Mouse (Mus musculus): Measurements from ENCODE around the gene Dnajc24. TPM values are rescaled to one million over a fixed set of nuclear protein-coding genes. Genes with fewer than 3 reads are reported as not detected.

Gene Dnajc24
- 54.3 and 54.6 TPM in 2 replicates for polyA plus RNA-seq (2016; fragmentation: Nextera tagmentation; extraction: Ambion mirVana)

GRCm38 (mm10) chr2:106002835-106003739, at the start of gene Dnajc24:
TSS of gene Dnajc24 (minus strand) at chr2:106003549.
- no peaks in the 10 kb centered on the region for H3K27me3 ChIP-seq (ENCODE audit: low read depth, poor library complexity, severe bottlenecking)
- peak; percentile 93 for DNase-seq (ENCODE audit: low spot score)
- H3K27ac ChIP-seq (replicated peaks): peak within 1 kb of the TSS; percentile 90
- peaks cover 8% of the 10 kb centered on the region for H3K36me3 ChIP-seq
- H3K4me3 ChIP-seq: peak within 1 kb of the TSS; percentile 87
- WGBS: 2% methylated on average over 44 of the region's 44 CpGs
- no peaks in the 10 kb centered on the region for H3K9me3 ChIP-seq (replicated peaks)
- H3K4me1 ChIP-seq: peaks cover 15% of the 10 kb centered on the region

- DNase-seq (ENCODE audit: low spot score): no peak
- H3K4me1 ChIP-seq: peaks cover 17% of the 10 kb centered on the region
- no peak overlapping the region for H3K27ac ChIP-seq (replicated peaks)
- H3K9me3 ChIP-seq (replicated peaks): no peaks in the 10 kb centered on the region
- 89% methylated on average over 4 of the region's 4 CpGs for WGBS
- H3K36me3 ChIP-seq: no peaks in the 10 kb centered on the region
- no peaks in the 10 kb centered on the region for H3K27me3 ChIP-seq (ENCODE audit: low read depth, poor library complexity, severe bottlenecking)
- H3K4me3 ChIP-seq: no peak overlapping the region
Observed at GRCm38 (mm10) chr2:106046686-106047085, 43.3 kb upstream of the Dnajc24 start.

- DNase-seq (ENCODE audit: low spot score): peak; percentile 17
- Histone ChIP-seq H3K27ac (replicated peaks) (no peak overlapping the region), H3K36me3 (no peaks in the 10 kb centered on the region), H3K4me3 (no peak overlapping the region), H3K9me3 (replicated peaks) (no peaks in the 10 kb centered on the region), H3K4me1 (peaks cover 20% of the 10 kb centered on the region), H3K27me3 (ENCODE audit: low read depth, poor library complexity, severe bottlenecking) (no peaks in the 10 kb centered on the region)
- WGBS: 59% methylated on average over 7 of the region's 7 CpGs
Observed at GRCm38 (mm10) chr2:106042495-106042894, 39.1 kb upstream of the Dnajc24 start.

- no peak overlapping the region for H3K4me3 ChIP-seq
- 86% methylated on average over 5 of the region's 5 CpGs for WGBS
- no peaks in the 10 kb centered on the region for H3K27me3 ChIP-seq (ENCODE audit: low read depth, poor library complexity, severe bottlenecking)
- H3K36me3 ChIP-seq: no peaks in the 10 kb centered on the region
- DNase-seq (ENCODE audit: low spot score): no peak
- H3K4me1 ChIP-seq: peaks cover 20% of the 10 kb centered on the region
- no peaks in the 10 kb centered on the region for H3K9me3 ChIP-seq (replicated peaks)
- no peak overlapping the region for H3K27ac ChIP-seq (replicated peaks)
Observed at GRCm38 (mm10) chr2:106041961-106042360, 38.6 kb upstream of the Dnajc24 start.

DNA sequence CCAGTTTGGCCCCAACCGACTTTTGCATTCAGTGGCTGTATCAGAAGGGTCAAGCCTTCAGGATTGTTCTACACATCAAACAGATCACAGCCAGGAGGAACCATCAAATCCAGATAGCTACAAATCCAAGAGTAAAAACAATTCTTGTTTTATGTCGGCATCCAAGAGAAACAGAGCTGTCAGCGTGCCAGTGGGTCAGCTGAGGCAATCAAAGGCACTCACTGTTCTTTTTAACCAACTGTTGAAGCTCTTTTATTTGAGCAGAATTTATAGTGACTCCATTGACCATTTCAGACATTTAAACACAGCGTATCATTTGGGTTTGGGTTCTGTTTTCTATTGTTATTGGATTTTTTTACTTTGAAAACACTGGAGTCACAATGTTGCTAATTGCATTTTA, 34.9 kb upstream of the Dnajc24 start:
- Histone ChIP-seq H3K9me3 (replicated peaks) (no peaks in the 10 kb centered on the region), H3K4me1 (peaks cover 17% of the 10 kb centered on the region), H3K36me3 (no peaks in the 10 kb centered on the region), H3K4me3 (no peak overlapping the region), H3K27ac (replicated peaks) (no peak overlapping the region), H3K27me3 (ENCODE audit: low read depth, poor library complexity, severe bottlenecking) (no peaks in the 10 kb centered on the region)
- 73% methylated on average over 4 of the region's 4 CpGs for WGBS
- DNase-seq (ENCODE audit: low spot score): no peak

GRCm38 (mm10) chr2:106024895-106025294, 21.5 kb upstream of the Dnajc24 start:
- no peaks in the 10 kb centered on the region for H3K9me3 ChIP-seq (replicated peaks)
- no peaks in the 10 kb centered on the region for H3K4me1 ChIP-seq
- WGBS: 82% methylated on average over 3 of the region's 3 CpGs
- no peaks in the 10 kb centered on the region for H3K27me3 ChIP-seq (ENCODE audit: low read depth, poor library complexity, severe bottlenecking)
- no peak overlapping the region for H3K27ac ChIP-seq (replicated peaks)
- no peak overlapping the region for H3K4me3 ChIP-seq
- H3K36me3 ChIP-seq: no peaks in the 10 kb centered on the region
- no peak for DNase-seq (ENCODE audit: low spot score)

- no peaks in the 10 kb centered on the region for H3K27me3 ChIP-seq (ENCODE audit: low read depth, poor library complexity, severe bottlenecking)
- 78% methylated on average over 2 of the region's 2 CpGs for WGBS
- no peaks in the 10 kb centered on the region for H3K36me3 ChIP-seq
- DNase-seq (ENCODE audit: low spot score): no peak
- no peaks in the 10 kb centered on the region for H3K9me3 ChIP-seq (replicated peaks)
- no peak overlapping the region for H3K27ac ChIP-seq (replicated peaks)
- H3K4me3 ChIP-seq: no peak overlapping the region
- peaks cover 6% of the 10 kb centered on the region for H3K4me1 ChIP-seq
Observed at GRCm38 (mm10) chr2:106008415-106008814, 5.1 kb upstream of the Dnajc24 start.

DNA sequence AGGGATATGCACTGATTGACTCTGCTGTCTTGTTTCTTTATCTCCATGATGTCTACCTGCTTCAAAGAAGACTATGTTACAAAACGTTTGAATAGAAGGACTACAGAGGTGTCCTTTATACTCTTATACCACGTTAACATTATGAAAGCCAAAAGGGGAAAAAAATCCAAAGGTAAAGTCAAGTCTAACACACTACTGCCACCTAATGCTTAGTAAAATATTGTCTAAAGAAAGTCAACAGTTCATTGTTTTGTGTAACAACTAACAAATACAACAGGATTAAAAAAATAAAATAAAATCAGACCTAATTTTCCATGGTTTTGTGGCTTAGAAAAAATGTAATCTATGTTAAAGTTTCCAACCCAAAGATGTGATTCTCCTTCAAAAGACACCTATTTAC, 15.3 kb downstream of the Dnajc24 start:
- Histone ChIP-seq H3K4me1 (peaks cover 17% of the 10 kb centered on the region), H3K4me3 (no peak overlapping the region), H3K27me3 (ENCODE audit: low read depth, poor library complexity, severe bottlenecking) (no peaks in the 10 kb centered on the region), H3K9me3 (replicated peaks) (0 out of 2 replicates have a peak, but pooled peaks cover 4% of the 10 kb centered on the region), H3K36me3 (peaks cover 7% of the 10 kb centered on the region; the same call in 1 of the 2 replicates), H3K27ac (replicated peaks) (no peak overlapping the region)
- 35% methylated on average over 2 of the region's 2 CpGs for WGBS
- DNase-seq (ENCODE audit: low spot score): no peak

DNA sequence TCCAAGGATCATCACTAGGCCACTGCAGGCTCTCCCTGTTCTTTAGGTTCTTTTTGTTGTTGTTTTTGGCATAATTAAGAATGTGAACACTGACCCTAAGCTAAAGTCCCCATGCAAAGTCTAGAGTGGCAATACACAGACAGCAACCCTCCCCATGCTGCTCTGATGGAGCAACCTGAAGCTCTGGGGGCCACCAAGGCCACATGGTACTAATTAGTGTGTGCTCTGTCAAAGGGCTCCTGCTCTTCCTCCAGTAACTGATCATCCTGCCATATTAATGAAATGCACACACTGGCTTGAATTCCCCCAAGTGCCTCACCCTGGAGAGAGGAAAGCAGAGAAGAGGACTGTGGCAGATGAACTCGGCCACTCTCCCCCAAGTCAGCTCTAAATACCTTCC, 16.2 kb downstream of the Dnajc24 start:
- Histone ChIP-seq H3K4me1 (peaks cover 17% of the 10 kb centered on the region), H3K9me3 (replicated peaks) (0 out of 2 replicates have a peak, but pooled peaks cover 4% of the 10 kb centered on the region), H3K36me3 (peaks cover 7% of the 10 kb centered on the region; the same call in 1 of the 2 replicates), H3K27me3 (ENCODE audit: low read depth, poor library complexity, severe bottlenecking) (no peaks in the 10 kb centered on the region), H3K27ac (replicated peaks) (peak overlapping the region; percentile 59), H3K4me3 (no peak overlapping the region)
- DNase-seq (ENCODE audit: low spot score): no peak
- WGBS: 31% methylated on average over 1 of the region's 1 CpGs

GRCm38 (mm10) chr2:105985206-105985605, 18.1 kb downstream of the Dnajc24 start:
- no peak for DNase-seq (ENCODE audit: low spot score)
- no peaks in the 10 kb centered on the region for H3K27me3 ChIP-seq (ENCODE audit: low read depth, poor library complexity, severe bottlenecking)

DNA sequence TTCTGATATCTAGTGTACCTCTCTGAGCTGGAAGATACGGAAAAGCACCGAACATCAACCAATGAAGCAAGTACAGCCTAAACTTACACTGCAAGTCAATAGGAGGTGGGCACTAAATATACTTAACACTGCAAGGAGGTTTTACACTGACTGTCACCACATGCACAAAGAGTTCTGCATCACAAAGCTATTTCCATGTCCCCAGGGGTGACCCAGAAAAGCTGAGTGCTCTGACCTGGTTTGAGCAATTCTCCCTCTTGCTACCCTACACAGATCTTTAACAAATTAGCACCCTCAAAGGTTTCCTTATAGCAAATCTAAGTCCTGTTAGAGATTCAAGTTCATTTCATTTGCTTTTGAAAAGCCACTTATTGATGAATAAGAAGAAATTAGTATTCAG, 25.3 kb downstream of the Dnajc24 start:
- 96% methylated on average over 2 of the region's 2 CpGs for WGBS

More at GRCm38 (mm10) chr2:105985206-105985605, 18.1 kb downstream of the Dnajc24 start:
- H3K4me3 ChIP-seq: no peak overlapping the region
- H3K4me1 ChIP-seq: peaks cover 17% of the 10 kb centered on the region
- H3K9me3 ChIP-seq (replicated peaks): 0 out of 2 replicates have a peak, but pooled peaks cover 4% of the 10 kb centered on the region
- H3K27ac ChIP-seq (replicated peaks): no peak overlapping the region
- 82% methylated on average over 7 of the region's 7 CpGs for WGBS
- peaks cover 10% of the 10 kb centered on the region; the same call in 1 of the 2 replicates for H3K36me3 ChIP-seq

DNA sequence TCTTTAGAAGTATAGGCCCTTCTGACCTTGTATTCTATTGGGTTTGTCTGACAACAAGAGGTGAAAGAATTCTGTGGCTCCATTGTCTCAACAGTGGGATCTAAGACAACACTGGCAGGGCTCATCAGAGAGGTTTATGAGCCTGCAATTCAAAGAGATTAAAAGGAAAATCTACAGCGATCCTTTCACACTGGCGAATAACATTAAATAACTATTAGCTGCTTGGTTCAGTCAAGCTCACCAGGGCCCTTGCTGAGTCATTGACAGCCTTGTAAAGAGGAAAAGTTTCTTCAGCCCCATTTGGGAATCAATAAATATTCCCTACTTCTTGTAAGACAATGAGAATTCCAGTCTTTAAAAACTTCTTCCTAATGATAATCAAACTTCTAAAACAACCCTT, 29.4 kb downstream of the Dnajc24 start:
- WGBS: 7% methylated on average over 2 of the region's 2 CpGs
- Histone ChIP-seq H3K4me3 (no peak overlapping the region), H3K4me1 (peaks cover 33% of the 10 kb centered on the region), H3K36me3 (peaks cover 14% of the 10 kb centered on the region), H3K9me3 (replicated peaks) (no peaks in the 10 kb centered on the region), H3K27me3 (ENCODE audit: low read depth, poor library complexity, severe bottlenecking) (no peaks in the 10 kb centered on the region), H3K27ac (replicated peaks) (no peak overlapping the region)
- DNase-seq (ENCODE audit: low spot score): no peak

More for the DNA sequence above, 25.3 kb downstream of the Dnajc24 start:
- Histone ChIP-seq H3K27me3 (ENCODE audit: low read depth, poor library complexity, severe bottlenecking) (no peaks in the 10 kb centered on the region), H3K27ac (replicated peaks) (no peak overlapping the region), H3K4me3 (no peak overlapping the region), H3K36me3 (0 out of 2 replicates have a peak, but pooled peaks cover 6% of the 10 kb centered on the region), H3K4me1 (peaks cover 22% of the 10 kb centered on the region), H3K9me3 (replicated peaks) (no peaks in the 10 kb centered on the region)
- DNase-seq (ENCODE audit: low spot score): no peak

DNA sequence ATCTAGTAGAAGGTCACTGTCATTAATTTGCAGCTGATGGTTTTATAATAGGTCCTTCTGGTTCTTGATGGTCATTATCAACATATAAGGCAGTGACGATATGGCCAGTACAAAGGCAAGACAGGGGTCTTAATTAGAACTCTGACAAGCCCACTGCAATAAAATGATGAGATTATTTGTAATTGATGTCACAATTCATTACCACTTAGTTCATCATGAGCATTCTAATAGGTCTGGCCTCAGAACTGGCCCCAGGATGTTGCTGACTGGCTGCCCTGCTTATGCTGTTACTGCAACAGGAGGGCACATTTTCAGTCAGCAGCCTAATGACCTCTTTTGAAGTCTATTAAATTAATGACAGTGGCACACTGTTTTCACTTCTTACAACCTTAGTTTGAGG, 39.9 kb downstream of the Dnajc24 start:
- no peak for DNase-seq (ENCODE audit: low spot score)
- H3K4me3 ChIP-seq: no peak overlapping the region
- WGBS: 93% methylated on average over 1 of the region's 1 CpGs
- H3K4me1 ChIP-seq: no peaks in the 10 kb centered on the region
- H3K27ac ChIP-seq (replicated peaks): no peak overlapping the region
- H3K9me3 ChIP-seq (replicated peaks): no peaks in the 10 kb centered on the region
- no peaks in the 10 kb centered on the region for H3K27me3 ChIP-seq (ENCODE audit: low read depth, poor library complexity, severe bottlenecking)
- peaks cover 43% of the 10 kb centered on the region for H3K36me3 ChIP-seq

Data from midbrain, embryonic 10.5 days (tissue).